Mouse (Mus musculus) neural tube, embryonic 12.5 days (tissue): Measurements from ENCODE around the gene Elf3. TPM values are rescaled to one million over a fixed set of nuclear protein-coding genes. Genes with fewer than 3 reads are reported as not detected.
A peak's percentile ranks its signal among the peaks of the same experiment; 100 is the strongest.

Experiments
- ATAC-seq: fragments of 200-750 bp; cut with Nextera tagmentation; 2 replicates; pipeline ENCODE4 v1.8.0; 2017; ENCODE audit warnings: low read depth, mild to moderate bottlenecking, moderate TSS enrichment, moderate library complexity; ENCODE audit not compliant: low FRiP score
- H3K27ac ChIP-seq: fragments of 300-500 bp; sonication (generic); 2 replicates; pipeline ENCODE4 v1.5.1; 2016
- H3K27me3 ChIP-seq: fragments of 300-500 bp; sonication (generic); replicated peaks from 2 replicates; pipeline ENCODE4 v1.6.1; 2016; ENCODE audit warnings: mild to moderate bottlenecking
- H3K36me3 ChIP-seq: fragments of 300-500 bp; sonication (generic); 2 replicates; pipeline ENCODE4 v1.6.1; 2016; ENCODE audit warnings: mild to moderate bottlenecking
- H3K4me1 ChIP-seq: fragments of 300-500 bp; sonication (generic); 2 replicates; pipeline ENCODE4 v1.6.1; 2016
- H3K4me2 ChIP-seq: fragments of 300-500 bp; sonication (generic); replicated peaks from 2 replicates; pipeline ENCODE4 v1.6.1; 2016; ENCODE audit warnings: mild to moderate bottlenecking
- H3K4me3 ChIP-seq: fragments of 300-500 bp; sonication (generic); 2 replicates; pipeline ENCODE4 v1.5.1; 2016
- H3K9ac ChIP-seq: fragments of 300-500 bp; sonication (generic); 2 replicates; pipeline ENCODE4 v1.6.1; 2016; ENCODE audit warnings: mild to moderate bottlenecking
- H3K9me3 ChIP-seq: fragments of 300-500 bp; sonication (generic); 2 replicates; pipeline ENCODE4 v1.6.1; 2016; ENCODE audit warnings: mild to moderate bottlenecking
- WGBS: fragments of 180-500 bp; shearing (Covaris S2); methylation state at CpG from one replicate; pipeline ENCODE4 v1.1.7; 2016; 5-methylcytosine and 5-hydroxymethylcytosine counted together
- polyA plus RNA-seq: library from polyadenylated mRNA; unstranded; fragments of >200 nt; fragmentation: Nextera tagmentation; extraction: Ambion mirVana; gene quantifications from 2 replicates; pipeline ENCODE4 v1.2.1, GENCODE M21; 2016

Gene Elf3
- 0.60 and 0.89 TPM in 2 replicates for polyA plus RNA-seq

DNA sequence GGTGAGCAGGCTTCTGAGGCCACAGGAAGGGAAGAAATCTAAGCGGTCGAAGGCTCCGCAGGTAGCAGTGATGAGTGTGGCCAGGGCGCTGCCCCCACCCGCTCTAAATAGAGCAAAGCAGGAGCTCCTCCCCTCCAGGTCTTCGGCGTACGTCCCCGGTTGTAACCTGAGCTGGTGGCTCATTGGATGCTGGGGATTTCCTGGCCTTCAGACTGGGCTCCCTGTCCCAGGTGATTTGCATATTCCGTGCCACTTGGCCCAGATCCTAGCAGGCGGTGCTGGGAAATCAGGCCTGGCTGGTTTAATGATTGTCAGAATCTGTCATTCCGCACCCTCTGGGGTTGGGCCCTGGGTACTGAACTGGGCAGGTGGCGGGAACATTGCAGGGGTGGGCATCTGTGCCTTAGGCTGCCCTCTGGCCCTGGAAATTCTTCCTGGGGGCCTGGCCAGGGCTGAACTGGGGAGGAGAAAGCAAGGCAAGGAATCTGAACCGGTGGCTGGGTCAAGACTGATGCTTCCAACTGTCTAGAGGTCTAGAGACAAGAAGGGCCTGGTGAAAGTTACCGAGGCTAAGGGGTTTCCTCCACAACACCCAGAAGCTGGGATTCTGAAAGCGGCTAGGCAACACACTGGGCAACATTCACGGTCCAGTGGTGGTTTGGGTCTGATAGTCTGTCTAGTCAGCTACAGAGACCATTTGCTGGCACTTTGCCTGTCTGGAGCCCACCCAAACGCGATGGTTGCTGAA is at the start of gene Elf3:
Gene Elf3, minus strand, starts transcription at position 189 of the 748 bp plus-strand sequence.
- Histone ChIP-seq H3K4me3 (no peak within 1 kb of the TSS), H3K36me3 (peaks cover 21% of the 10 kb centered on the region), H3K9me3 (no peaks in the 10 kb centered on the region), H3K4me1 (peaks cover 9% of the 10 kb centered on the region), H3K27ac (no peak within 1 kb of the TSS), H3K4me2 (peak within 1 kb of the TSS; percentile 57), H3K27me3 (no peaks in the 10 kb centered on the region), H3K9ac (peak within 1 kb of the TSS; percentile 44; the same call in 1 of the 2 replicates)
- peak; percentile 54 for ATAC-seq
- WGBS = 5% methylated on average over 19 of the region's 19 CpGs

- H3K9ac ChIP-seq = no peak overlapping the region
- no peak for ATAC-seq
- no peaks in the 10 kb centered on the region for H3K4me1 ChIP-seq
- no peaks in the 10 kb centered on the region for H3K27me3 ChIP-seq
- H3K4me3 ChIP-seq = no peak overlapping the region
- 82% methylated on average over 5 of the region's 5 CpGs for WGBS
- H3K9me3 ChIP-seq = no peaks in the 10 kb centered on the region
- H3K36me3 ChIP-seq = peaks cover 17% of the 10 kb centered on the region
- H3K4me2 ChIP-seq = no peak overlapping the region
- no peak overlapping the region for H3K27ac ChIP-seq
These were observed 32.5 kb upstream of the Elf3 start for GRCm38 (mm10) chr1:135290908-135291307.

DNA sequence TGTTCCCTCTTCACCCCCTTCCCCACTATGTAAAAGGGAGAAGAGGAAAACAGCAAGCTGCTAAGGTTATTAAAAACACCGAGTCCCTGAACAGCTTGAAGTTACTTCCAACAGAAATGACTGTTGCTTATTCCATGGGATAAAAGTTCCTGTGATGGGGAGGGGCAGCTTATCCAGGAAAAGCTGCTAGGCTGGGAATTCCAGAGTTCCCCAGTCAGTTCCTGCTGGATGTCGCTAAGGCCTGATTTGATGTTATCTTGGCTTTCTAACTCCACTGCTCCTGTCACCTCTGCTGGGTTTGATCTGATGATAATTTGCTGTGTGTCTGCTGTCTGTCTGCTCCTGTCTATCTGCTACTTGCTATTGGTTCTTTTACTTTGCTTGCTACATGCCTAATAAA is 27.9 kb upstream of the Elf3 start:
- WGBS = 81% methylated on average over 2 of the region's 2 CpGs
- Histone ChIP-seq H3K9ac (no peak overlapping the region), H3K9me3 (no peaks in the 10 kb centered on the region), H3K27ac (no peak overlapping the region), H3K4me1 (peaks cover 13% of the 10 kb centered on the region; the same call in 1 of the 2 replicates), H3K36me3 (no peaks in the 10 kb centered on the region), H3K27me3 (no peaks in the 10 kb centered on the region), H3K4me3 (no peak overlapping the region), H3K4me2 (no peak overlapping the region)
- no peak for ATAC-seq

DNA sequence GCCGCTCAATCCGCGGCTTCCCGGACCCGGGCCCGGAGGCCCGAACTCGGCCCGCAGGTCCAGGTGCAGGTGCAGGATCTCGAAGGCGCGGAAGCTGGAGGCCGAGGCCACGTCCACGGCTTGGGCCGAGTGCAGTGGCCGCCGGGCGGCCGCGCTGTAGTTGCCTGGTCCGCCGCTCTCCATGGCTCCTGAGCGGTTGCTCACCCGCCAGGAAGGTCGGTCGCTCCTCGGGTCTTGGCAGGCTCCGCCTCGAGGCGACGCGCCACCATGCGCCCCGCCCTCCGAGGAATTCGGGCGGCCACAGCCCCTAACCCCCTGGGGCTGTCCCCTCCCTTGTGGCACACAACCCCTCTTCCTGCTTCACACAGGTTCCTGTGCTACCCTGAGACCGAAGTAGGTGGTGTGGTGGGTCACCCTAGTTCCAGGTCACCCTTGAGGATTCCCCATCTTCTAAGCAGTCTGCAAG is 25.5 kb upstream of the Elf3 start, which contains the start of gene Rnpep:
Gene Rnpep, minus strand, starts transcription at position 259 of the 466 bp plus-strand sequence.
- under 1% methylated on average over 39 of the region's 39 CpGs for WGBS
- peak within 1 kb of the TSS; percentile 67 for H3K4me2 ChIP-seq
- H3K4me3 ChIP-seq = peak within 1 kb of the TSS; percentile 70

DNA sequence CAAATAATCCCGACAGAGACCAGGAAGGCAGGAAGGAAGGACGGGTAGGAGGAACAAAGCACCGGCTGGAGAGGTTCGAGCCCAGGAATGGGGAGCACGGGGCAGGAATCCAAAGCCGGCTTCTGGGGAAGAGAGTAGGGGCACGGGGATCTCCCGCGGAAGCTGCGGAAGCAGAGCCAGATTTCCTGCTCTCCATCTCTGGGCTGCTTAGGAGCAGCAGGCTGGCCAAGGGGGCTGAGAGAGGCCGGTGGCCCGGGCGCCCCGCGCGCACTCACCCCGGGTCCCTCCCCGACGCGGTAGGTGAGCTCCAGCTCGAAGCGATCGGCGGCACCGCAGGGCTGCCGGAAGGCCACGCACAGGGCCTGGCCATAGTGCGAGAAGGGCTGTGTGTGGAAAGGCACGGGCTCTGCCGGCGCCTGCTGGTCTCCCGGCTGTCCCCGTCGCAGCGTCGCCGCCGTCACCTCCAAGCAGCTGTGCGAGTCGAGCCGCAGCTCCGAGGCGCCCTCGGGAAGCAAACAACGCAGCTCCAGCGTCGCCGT is 25.0 kb upstream of the Elf3 start:
- H3K27ac ChIP-seq = peak overlapping the region; percentile 58
- ATAC-seq = peak; percentile 84
- under 1% methylated on average over 48 of the region's 48 CpGs for WGBS
- H3K9ac ChIP-seq = peak overlapping the region; percentile 87
- peak overlapping the region; percentile 67 for H3K4me2 ChIP-seq
- H3K9me3 ChIP-seq = no peaks in the 10 kb centered on the region
- H3K27me3 ChIP-seq = no peaks in the 10 kb centered on the region
- peak overlapping the region; percentile 70 for H3K4me3 ChIP-seq
- H3K4me1 ChIP-seq = peaks cover 17% of the 10 kb centered on the region; the same call in 1 of the 2 replicates
- peaks cover 7% of the 10 kb centered on the region; the same call in 1 of the 2 replicates for H3K36me3 ChIP-seq

More for the DNA sequence above, 25.5 kb upstream of the Elf3 start, which contains the start of gene Rnpep:
- Histone ChIP-seq H3K9me3 (no peaks in the 10 kb centered on the region), H3K36me3 (0 out of 2 replicates have a peak, but pooled peaks cover 1% of the 10 kb centered on the region), H3K27me3 (no peaks in the 10 kb centered on the region), H3K27ac (peak within 1 kb of the TSS; percentile 58), H3K4me1 (peaks cover 17% of the 10 kb centered on the region; the same call in 1 of the 2 replicates), H3K9ac (peak within 1 kb of the TSS; percentile 87)
- peak; percentile 90 for ATAC-seq

- ATAC-seq = no peak
- Histone ChIP-seq H3K27ac (no peak overlapping the region), H3K9me3 (no peaks in the 10 kb centered on the region), H3K4me2 (peak overlapping the region; percentile 67), H3K9ac (peak overlapping the region; percentile 87), H3K4me1 (peaks cover 17% of the 10 kb centered on the region; the same call in 1 of the 2 replicates), H3K36me3 (peaks cover 13% of the 10 kb centered on the region), H3K4me3 (peak overlapping the region; percentile 70), H3K27me3 (no peaks in the 10 kb centered on the region)
- WGBS = 41% methylated on average over 13 of the region's 13 CpGs
These were observed 24.3 kb upstream of the Elf3 start for GRCm38 (mm10) chr1:135282536-135283286.

DNA sequence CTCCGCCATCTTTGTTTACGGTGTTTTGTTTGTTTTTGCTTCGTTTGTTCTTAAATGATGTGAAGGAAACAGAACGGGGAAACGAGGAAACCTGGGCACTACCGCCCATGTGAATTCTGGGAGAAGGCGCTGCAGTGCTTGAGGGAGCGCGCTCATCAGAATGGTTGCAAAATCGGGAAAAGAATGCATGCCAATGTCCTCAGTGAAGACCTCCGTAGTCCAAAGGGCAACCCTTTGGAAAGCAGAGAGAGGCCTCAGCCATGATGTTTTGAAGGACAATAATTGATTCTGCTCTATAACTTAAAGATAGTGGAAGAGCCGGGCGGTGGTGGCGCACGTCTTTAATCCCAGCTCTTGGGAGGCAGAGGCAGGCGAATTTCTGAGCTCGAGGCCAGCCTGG is 23.5 kb upstream of the Elf3 start:
- H3K9me3 ChIP-seq = no peaks in the 10 kb centered on the region
- H3K27me3 ChIP-seq = no peaks in the 10 kb centered on the region
- H3K27ac ChIP-seq = no peak overlapping the region
- peaks cover 20% of the 10 kb centered on the region for H3K36me3 ChIP-seq
- peaks cover 17% of the 10 kb centered on the region; the same call in 1 of the 2 replicates for H3K4me1 ChIP-seq
- no peak overlapping the region for H3K4me2 ChIP-seq
- no peak overlapping the region for H3K9ac ChIP-seq
- WGBS = 97% methylated on average over 17 of the region's 17 CpGs
- no peak for ATAC-seq
- H3K4me3 ChIP-seq = no peak overlapping the region

GRCm38 (mm10) chr1:135280646-135281045 is 22.3 kb upstream of the Elf3 start:
- Histone ChIP-seq H3K4me1 (peaks cover 17% of the 10 kb centered on the region; the same call in 1 of the 2 replicates), H3K27me3 (no peaks in the 10 kb centered on the region), H3K4me2 (no peak overlapping the region), H3K9ac (no peak overlapping the region), H3K36me3 (peaks cover 31% of the 10 kb centered on the region), H3K9me3 (no peaks in the 10 kb centered on the region), H3K27ac (no peak overlapping the region), H3K4me3 (no peak overlapping the region)
- WGBS = 85% methylated on average over 9 of the region's 9 CpGs
- no peak for ATAC-seq

GRCm38 (mm10) chr1:135271371-135271770 is 13.0 kb upstream of the Elf3 start:
- ATAC-seq = no peak
- 92% methylated on average over 9 of the region's 9 CpGs for WGBS
- H3K4me1 ChIP-seq = no peaks in the 10 kb centered on the region
- no peak overlapping the region for H3K4me3 ChIP-seq
- no peak overlapping the region for H3K4me2 ChIP-seq
- peaks cover 59% of the 10 kb centered on the region for H3K36me3 ChIP-seq
- H3K9me3 ChIP-seq = no peaks in the 10 kb centered on the region
- no peak overlapping the region for H3K27ac ChIP-seq
- no peaks in the 10 kb centered on the region for H3K27me3 ChIP-seq
- no peak overlapping the region for H3K9ac ChIP-seq

GRCm38 (mm10) chr1:135267663-135268446 is 9.5 kb upstream of the Elf3 start:
- Histone ChIP-seq H3K36me3 (peaks cover 75% of the 10 kb centered on the region), H3K4me1 (no peaks in the 10 kb centered on the region), H3K27ac (no peak overlapping the region), H3K4me3 (no peak overlapping the region), H3K9ac (no peak overlapping the region), H3K27me3 (no peaks in the 10 kb centered on the region), H3K4me2 (no peak overlapping the region), H3K9me3 (no peaks in the 10 kb centered on the region)
- no peak for ATAC-seq
- 90% methylated on average over 10 of the region's 10 CpGs for WGBS

DNA sequence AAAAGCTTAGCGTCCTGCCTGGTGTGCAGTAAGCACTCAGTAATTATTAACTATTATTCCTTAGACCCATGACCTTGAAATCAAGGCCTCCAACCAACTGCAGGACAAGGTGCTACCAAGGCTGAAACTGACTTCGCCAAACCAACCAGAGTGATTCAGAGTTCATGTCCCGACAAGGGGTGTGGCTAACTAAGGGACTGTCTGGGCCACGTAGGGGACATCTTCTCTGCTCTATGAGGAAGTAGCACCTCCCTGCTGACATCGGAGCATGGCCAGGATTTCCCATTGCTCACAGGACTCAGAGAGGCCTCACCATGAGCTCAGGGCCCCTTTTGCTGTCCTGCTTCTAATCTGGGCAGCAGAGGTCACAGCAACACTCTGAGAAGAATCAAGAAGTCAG is 7.5 kb upstream of the Elf3 start:
- H3K4me2 ChIP-seq = no peak overlapping the region
- H3K27ac ChIP-seq = no peak overlapping the region
- H3K27me3 ChIP-seq = no peaks in the 10 kb centered on the region
- peaks cover 77% of the 10 kb centered on the region for H3K36me3 ChIP-seq
- no peaks in the 10 kb centered on the region for H3K4me1 ChIP-seq
- no peaks in the 10 kb centered on the region for H3K9me3 ChIP-seq
- no peak overlapping the region for H3K4me3 ChIP-seq
- H3K9ac ChIP-seq = no peak overlapping the region
- ATAC-seq = no peak
- 91% methylated on average over 5 of the region's 5 CpGs for WGBS
